Mouse (Mus musculus): ENCODE measurements at regions not wholly inside any gene's neighbourhood (a gene's known extent, or its start where the extent isn't known, plus 50 kb on each side); places are given as distances from the start of the nearest gene placed in this dataset.

DNA sequence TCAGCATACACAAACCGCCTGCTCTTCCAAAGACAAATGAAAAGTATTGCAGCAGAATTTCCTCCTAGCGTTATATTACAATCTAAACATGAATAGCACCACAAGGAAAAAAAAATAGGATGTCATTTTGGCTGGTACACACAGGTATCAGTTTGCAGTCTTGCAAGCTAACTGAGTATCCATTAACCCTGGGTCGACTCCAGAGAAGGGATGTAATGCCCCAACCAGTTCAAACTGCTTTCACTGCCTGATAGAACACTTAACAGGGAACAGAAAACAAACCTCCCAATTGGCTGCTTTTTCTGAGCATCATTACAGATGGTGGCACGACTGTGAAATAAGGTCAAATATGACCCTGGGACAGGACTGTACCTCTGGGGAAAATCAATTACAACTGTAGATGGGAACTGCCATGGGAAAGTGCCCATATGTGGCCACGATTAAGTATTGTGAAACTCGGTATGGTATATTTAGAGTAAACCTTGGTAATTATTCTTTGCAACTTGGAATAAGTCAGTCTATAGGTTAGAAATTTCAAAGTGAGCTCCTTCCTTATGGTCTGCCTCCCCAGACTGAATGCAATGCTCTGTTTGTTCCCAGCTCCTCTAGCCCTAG, 137.5 kb upstream of the Sgk1 start:
- peak; percentile 35 for DNase-seq
- TF ChIP-seq CTCF (conservative IDR thresholded peaks at IDR 0.05; ENCODE audit: insufficient read depth, insufficient read length, low read depth, low read length) (no peak), POLR2A (IDR thresholded peaks at IDR 0.05; ENCODE audit: low read depth, low read length) (no peak)
- WGBS, result 49% methylated on average over 6 of the region's 6 CpGs
- H3K27ac ChIP-seq (ENCODE audit: insufficient read depth, low read depth, low read length), result no peak overlapping the region
- peaks cover 3% of the 10 kb centered on the region for H3K4me1 ChIP-seq (ENCODE audit: control insufficient read depth, insufficient read depth, low read length)
- H3K4me3 ChIP-seq (ENCODE audit: insufficient read depth, low read depth, low read length), result no peak overlapping the region
- H3K27me3 ChIP-seq (replicated peaks; ENCODE audit: control insufficient read depth, insufficient read depth, low read length), result no peaks in the 10 kb centered on the region
- no peaks in the 10 kb centered on the region for H3K36me3 ChIP-seq (ENCODE audit: control insufficient read depth, insufficient read depth, low read length)

DNA sequence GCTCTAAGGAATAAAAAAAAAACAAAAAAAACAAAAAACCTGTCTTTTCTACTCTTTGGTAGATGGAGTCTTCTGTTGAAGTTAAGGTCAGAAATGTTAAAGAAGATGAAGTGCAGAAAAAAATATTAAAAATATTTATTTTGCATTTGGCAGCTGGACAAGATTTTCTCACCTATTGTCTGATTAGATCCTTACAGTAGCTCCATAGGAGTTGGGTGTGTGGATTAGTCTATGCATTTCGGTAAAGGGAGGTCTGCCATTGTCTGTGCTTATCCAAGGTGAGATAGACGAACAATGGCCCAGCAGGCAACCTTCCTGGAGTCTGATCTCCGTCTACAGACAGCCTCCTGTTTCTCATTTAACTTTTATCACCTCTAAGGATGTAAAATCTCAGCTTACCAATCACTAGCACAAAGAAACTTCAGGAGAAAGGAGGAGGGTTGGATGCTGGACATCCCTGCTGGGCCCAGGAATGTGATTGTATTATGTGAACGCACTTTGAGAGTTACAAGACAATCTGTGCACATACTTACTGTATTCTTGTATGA, 136.0 kb upstream of the Sgk1 start:
- H3K4me3 ChIP-seq (ENCODE audit: insufficient read depth, low read depth, low read length), result no peak overlapping the region
- WGBS, result 82% methylated on average over 4 of the region's 4 CpGs
- no peak overlapping the region for H3K27ac ChIP-seq (ENCODE audit: insufficient read depth, low read depth, low read length)
- no peaks in the 10 kb centered on the region for H3K4me1 ChIP-seq (ENCODE audit: control insufficient read depth, insufficient read depth, low read length)
- DNase-seq, result no peak
- TF ChIP-seq POLR2A (IDR thresholded peaks at IDR 0.05; ENCODE audit: low read depth, low read length) (no peak), CTCF (conservative IDR thresholded peaks at IDR 0.05; ENCODE audit: insufficient read depth, insufficient read length, low read depth, low read length) (no peak)
- H3K27me3 ChIP-seq (replicated peaks; ENCODE audit: control insufficient read depth, insufficient read depth, low read length), result no peaks in the 10 kb centered on the region
- no peaks in the 10 kb centered on the region for H3K36me3 ChIP-seq (ENCODE audit: control insufficient read depth, insufficient read depth, low read length)

DNA sequence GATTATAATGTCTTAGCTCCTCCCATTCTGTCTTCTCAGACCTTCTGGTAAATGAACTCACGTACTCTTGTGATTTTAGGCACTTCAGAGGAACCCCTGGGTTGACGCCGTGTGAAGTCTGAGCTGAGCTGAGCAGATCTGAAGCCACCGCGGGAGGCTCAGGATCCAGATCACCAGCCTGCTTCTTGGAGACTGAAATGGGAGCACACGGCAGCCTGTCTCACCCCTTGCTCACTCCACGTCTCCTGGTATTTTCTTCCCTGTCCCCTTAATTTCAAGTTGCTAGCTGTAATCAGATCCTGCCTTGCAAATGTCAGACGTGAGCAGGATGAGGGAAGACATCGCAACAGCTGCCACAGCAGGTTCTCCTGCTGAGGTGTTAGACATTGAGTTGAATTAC, 135.3 kb upstream of the Sgk1 start:
- TF ChIP-seq CTCF (conservative IDR thresholded peaks at IDR 0.05; ENCODE audit: insufficient read depth, insufficient read length, low read depth, low read length), result no peak
- TF ChIP-seq POLR2A (IDR thresholded peaks at IDR 0.05; ENCODE audit: low read depth, low read length), result no peak
- 32% methylated on average over 9 of the region's 9 CpGs for WGBS
- H3K4me1 ChIP-seq (ENCODE audit: control insufficient read depth, insufficient read depth, low read length), result no peaks in the 10 kb centered on the region

DNA sequence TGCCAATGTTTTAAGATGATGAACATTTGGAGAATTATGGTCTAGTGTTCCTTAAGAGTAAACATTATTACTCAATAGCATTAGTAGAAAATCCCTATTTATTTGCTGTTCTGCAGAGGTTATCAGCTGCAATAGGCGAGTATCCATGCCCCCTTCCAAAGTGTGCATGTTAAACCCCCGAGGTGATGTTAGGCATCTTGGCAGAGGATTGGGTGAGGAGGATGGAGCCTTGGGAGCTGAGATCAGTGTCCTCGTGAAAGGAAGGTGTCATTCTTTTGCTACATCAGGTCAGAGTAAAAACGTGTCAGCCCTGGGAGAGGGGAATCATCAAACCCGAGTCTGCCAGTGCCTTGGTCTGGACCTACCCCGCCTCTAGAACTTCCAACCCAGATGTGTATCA, 130.7 kb upstream of the Sgk1 start:
- Histone ChIP-seq H3K36me3 (ENCODE audit: control insufficient read depth, insufficient read depth, low read length) (no peaks in the 10 kb centered on the region), H3K4me3 (ENCODE audit: insufficient read depth, low read depth, low read length) (no peak overlapping the region), H3K27ac (ENCODE audit: insufficient read depth, low read depth, low read length) (no peak overlapping the region), H3K4me1 (ENCODE audit: control insufficient read depth, insufficient read depth, low read length) (no peaks in the 10 kb centered on the region), H3K27me3 (replicated peaks; ENCODE audit: control insufficient read depth, insufficient read depth, low read length) (no peaks in the 10 kb centered on the region)
- TF ChIP-seq CTCF (conservative IDR thresholded peaks at IDR 0.05; ENCODE audit: insufficient read depth, insufficient read length, low read depth, low read length), result no peak
- 82% methylated on average over 6 of the region's 6 CpGs for WGBS
- no peak for DNase-seq

More for the DNA sequence above, 135.3 kb upstream of the Sgk1 start:
- no peak for DNase-seq
- Histone ChIP-seq H3K36me3 (ENCODE audit: control insufficient read depth, insufficient read depth, low read length) (no peaks in the 10 kb centered on the region), H3K27ac (ENCODE audit: insufficient read depth, low read depth, low read length) (no peak overlapping the region), H3K27me3 (replicated peaks; ENCODE audit: control insufficient read depth, insufficient read depth, low read length) (no peaks in the 10 kb centered on the region), H3K4me3 (ENCODE audit: insufficient read depth, low read depth, low read length) (no peak overlapping the region)

DNA sequence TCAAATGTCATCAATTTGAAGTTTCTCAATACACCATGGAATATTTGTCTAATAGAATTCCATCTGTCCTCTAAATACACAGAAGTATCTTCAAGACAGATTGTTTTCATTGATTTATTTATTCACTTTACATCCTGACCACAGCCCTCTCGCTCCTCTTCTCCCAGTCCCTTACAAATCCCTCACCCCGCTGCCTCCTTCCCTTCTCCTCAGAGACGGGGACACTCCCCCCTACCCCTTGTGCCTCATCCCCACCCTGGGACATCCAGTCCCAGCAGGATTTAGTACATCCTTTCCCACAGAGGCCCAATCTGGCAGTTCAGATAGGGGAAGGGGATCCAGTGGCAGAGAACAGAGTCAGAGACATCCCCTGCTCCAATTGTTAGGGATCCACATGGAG, 129.6 kb upstream of the Sgk1 start:
- H3K27me3 ChIP-seq (replicated peaks; ENCODE audit: control insufficient read depth, insufficient read depth, low read length), result no peaks in the 10 kb centered on the region
- WGBS, result 85% methylated on average over 3 of the region's 3 CpGs
- no peaks in the 10 kb centered on the region for H3K36me3 ChIP-seq (ENCODE audit: control insufficient read depth, insufficient read depth, low read length)
- H3K27ac ChIP-seq (ENCODE audit: insufficient read depth, low read depth, low read length), result no peak overlapping the region
- DNase-seq, result no peak
- no peaks in the 10 kb centered on the region for H3K4me1 ChIP-seq (ENCODE audit: control insufficient read depth, insufficient read depth, low read length)
- no peak overlapping the region for H3K4me3 ChIP-seq (ENCODE audit: insufficient read depth, low read depth, low read length)
- TF ChIP-seq CTCF (conservative IDR thresholded peaks at IDR 0.05; ENCODE audit: insufficient read depth, insufficient read length, low read depth, low read length) (no peak), POLR2A (IDR thresholded peaks at IDR 0.05; ENCODE audit: low read depth, low read length) (no peak)

DNA sequence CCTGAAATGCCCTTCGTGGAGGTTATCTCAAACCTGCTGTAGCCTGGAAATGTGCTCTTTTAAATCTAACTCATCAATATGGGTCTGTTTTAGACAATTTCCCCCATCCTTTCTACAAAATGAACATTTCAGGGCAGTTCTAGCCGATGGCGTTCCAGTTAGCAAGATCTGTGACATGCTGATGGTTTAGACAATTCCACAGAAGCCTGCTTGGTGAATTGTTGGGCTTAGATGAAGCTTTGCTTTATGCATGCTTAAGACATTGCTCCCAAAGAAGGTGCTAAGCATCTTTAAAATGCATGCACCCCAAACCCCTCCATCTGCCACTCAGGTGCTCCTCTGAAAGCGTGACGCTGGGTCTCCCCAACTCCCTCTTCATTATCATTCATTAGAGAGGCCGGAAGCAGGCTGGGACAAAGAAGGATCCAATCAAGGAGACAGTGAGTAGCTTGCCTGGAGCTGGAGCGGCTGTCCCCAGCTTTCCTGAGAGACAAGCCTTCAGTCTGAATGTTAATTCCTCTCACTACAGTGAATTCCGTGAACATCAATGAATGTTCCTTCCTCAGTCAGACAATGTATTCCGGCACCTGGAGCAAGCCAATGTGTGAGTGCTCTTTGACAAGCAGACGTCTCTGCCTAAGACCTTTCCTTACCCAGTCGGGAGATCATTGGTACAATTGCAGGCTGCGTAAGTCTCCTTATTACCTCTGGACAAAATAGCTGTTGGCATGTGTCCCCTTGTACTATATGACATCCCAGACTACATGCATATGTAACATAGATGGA, 127.0 kb upstream of the Sgk1 start:
- no peak for TF ChIP-seq POLR2A (IDR thresholded peaks at IDR 0.05; ENCODE audit: low read depth, low read length)
- TF ChIP-seq CTCF (conservative IDR thresholded peaks at IDR 0.05; ENCODE audit: insufficient read depth, insufficient read length, low read depth, low read length), result no peak
- Histone ChIP-seq H3K4me1 (ENCODE audit: control insufficient read depth, insufficient read depth, low read length) (no peaks in the 10 kb centered on the region), H3K27ac (ENCODE audit: insufficient read depth, low read depth, low read length) (no peak overlapping the region), H3K36me3 (ENCODE audit: control insufficient read depth, insufficient read depth, low read length) (no peaks in the 10 kb centered on the region), H3K27me3 (replicated peaks; ENCODE audit: control insufficient read depth, insufficient read depth, low read length) (no peaks in the 10 kb centered on the region), H3K4me3 (ENCODE audit: insufficient read depth, low read depth, low read length) (no peak overlapping the region)
- WGBS, result 89% methylated on average over 12 of the region's 12 CpGs
- no peak for DNase-seq

DNA sequence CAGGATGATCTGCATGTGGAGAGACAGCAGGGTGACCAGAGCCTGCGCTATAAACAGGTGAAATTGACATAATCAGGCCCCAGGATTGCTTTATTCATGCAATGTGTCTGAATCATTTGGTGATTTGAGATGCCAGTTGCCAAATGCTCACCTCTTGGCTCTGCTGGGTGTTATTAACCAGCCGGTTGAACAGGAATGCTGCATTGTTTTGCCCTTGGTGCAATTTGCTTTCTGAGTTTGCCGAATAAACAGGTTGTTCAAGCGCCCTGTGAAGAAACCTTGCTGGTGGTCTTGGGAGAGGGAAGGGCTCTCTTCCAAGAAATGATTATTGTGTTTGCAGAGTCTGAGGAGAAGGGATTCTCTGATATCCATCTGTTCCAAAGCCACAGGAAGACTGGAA, 126.3 kb upstream of the Sgk1 start:
- 76% methylated on average over 4 of the region's 4 CpGs for WGBS

More for the DNA sequence above, 126.3 kb upstream of the Sgk1 start:
- Histone ChIP-seq H3K4me1 (ENCODE audit: control insufficient read depth, insufficient read depth, low read length) (no peaks in the 10 kb centered on the region), H3K27ac (ENCODE audit: insufficient read depth, low read depth, low read length) (no peak overlapping the region), H3K27me3 (replicated peaks; ENCODE audit: control insufficient read depth, insufficient read depth, low read length) (no peaks in the 10 kb centered on the region), H3K4me3 (ENCODE audit: insufficient read depth, low read depth, low read length) (no peak overlapping the region), H3K36me3 (ENCODE audit: control insufficient read depth, insufficient read depth, low read length) (no peaks in the 10 kb centered on the region)
- DNase-seq, result no peak
- TF ChIP-seq CTCF (conservative IDR thresholded peaks at IDR 0.05; ENCODE audit: insufficient read depth, insufficient read length, low read depth, low read length), result no peak
- TF ChIP-seq POLR2A (IDR thresholded peaks at IDR 0.05; ENCODE audit: low read depth, low read length), result no peak

Data from kidney, adult 2 months (tissue).